Mouse (Mus musculus): ENCODE measurements around the gene Kirrel2.

The Kirrel2 gene

DNA sequence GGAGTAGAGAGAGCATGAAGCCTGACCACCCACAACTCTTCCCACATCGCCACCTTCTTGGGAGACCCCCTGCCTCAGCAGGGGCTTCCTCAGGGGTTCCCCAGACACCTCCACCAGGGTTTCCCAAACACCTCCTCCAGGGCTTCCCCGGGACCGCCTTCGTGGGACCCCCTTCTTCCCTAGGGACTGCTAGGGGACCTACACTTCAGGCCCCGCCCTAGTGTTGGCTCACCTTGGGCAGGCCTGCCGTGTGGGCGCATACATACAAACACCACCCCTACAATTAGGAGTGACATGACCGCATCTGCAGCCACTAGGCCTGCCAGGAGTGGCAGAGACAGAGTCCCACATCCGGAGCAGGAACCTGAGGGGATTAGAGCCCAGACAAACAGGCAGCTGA lies 39.6 kb downstream of the Kirrel2 start:
- no peak for DNase-seq (ENCODE audit: low read depth, low spot score)

DNA sequence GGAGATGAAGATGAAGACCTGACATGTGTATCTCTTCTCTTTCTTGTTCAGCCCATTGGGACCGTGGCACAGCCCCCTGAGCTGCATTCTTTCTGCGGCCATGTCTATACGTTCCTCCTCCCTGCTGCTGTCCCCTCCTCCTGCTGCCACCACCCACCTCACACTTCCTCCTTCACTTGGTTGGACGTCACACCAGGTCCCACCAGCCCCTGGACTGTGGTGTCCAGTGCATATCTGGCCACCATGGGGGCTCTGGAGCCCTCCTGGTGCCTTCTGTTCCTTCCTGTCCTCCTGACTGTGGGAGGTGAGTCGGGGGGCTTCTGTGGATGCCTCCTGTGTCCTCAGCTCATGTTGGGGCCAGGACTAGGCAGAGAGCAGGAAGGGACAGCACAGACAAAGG lies 43.9 kb downstream of the Kirrel2 start, which contains the start of gene Tyrobp:
Tyrobp (plus strand) TSS at position 165 of the 400 bp plus-strand sequence.
- no peak for DNase-seq (ENCODE audit: low read depth, low spot score)

DNA sequence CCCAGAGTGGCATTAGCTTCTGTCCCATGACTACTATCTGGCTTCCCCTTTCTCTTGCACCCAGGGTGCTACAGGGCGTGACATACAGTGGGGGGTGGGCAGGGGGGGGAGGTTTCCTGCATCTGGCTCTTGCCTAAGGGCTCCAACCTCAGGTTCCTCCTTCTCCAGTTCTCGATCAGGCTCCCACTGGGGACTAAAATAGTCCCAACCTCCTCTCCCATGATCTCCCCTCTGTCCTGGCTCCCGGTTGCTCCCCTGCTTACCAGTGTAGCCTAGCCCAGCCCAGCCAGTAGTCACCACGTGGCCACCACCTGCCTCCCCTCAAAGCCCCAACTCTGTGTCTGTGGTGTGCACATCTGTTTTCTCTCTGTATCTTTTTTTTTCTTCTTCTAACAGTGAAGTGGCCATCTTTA lies 44.7 kb downstream of the Kirrel2 start:
- DNase-seq (ENCODE audit: low read depth, low spot score), result no peak

DNA sequence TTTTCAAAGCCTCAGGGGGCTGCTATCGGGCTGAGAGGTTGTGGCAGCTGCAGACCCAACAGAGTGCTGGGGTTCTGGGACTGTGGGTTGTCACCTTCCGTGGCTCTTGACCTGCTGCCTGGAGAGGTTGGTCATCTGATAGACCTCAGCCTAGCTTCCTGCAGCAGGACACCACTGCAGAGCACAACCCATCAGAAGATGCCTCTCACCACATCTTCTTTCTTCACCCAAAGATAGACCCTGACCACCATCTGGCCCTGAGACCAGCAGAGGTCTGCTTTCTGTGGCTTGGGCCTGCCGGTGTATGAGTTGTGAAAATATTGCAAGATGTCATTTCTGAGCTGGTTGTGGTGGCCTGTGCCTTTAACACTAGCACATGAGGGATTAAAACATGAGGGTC lies 46.5 kb downstream of the Kirrel2 start:
- DNase-seq (ENCODE audit: low read depth, low spot score), result no peak

DNA sequence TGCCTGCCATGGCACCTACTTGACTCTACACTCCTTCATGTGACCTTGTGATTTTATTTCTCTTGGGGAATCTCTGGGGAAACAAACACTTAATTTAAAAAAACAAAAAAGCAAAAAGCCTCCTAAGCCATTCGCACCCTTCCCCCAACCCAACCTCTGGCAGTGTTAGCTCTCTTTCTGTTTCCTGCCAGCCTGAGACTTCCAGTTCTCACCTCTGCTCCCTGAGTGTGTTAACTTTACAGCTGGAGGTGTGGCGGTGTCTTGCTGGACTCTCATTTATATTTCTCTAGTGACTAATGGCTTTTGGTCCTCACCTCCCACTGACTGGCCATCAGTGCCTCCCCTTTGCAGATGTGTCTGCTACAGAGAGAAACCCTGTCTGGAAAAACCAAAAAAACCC lies 47.7 kb downstream of the Kirrel2 start:
- DNase-seq (ENCODE audit: low read depth, low spot score), result no peak

DNA sequence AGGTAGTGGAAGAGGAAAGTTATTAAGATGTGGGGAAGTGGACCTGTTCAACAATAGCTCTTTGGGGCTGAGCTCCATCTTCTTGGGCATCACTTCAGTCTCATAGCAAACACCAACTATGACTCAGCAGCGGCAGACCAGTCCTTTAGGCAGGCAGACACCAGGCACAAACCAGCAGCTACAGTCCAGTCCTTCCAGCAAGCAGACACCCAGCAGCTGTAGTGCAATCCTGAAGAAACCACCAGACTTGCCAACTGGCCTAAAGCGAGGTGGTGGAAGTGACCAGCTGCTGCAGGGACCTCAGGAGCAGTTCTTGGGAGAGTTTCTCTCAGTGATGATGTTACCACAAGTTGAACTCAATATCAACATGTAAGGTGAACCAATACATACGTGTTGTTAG lies 48.9 kb downstream of the Kirrel2 start:
- DNase-seq (ENCODE audit: low read depth, low spot score), result no peak

DNA sequence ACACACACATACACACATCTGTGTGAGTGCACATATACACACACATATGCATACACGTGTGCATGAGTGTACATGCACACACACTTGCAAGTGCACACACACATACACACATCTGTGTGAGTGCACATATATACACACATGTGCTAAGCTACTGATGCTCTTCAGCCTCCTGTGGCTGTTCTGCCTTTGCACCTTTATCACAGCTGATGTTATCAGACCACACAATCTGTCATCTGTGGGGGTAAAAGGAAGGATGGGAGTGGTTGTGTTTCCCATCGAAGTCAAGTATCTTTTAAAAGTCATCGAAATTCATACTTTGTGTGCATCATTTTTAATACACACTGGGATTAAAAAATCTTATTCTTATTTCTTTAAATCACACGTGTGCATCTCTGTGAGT lies 55.1 kb downstream of the Kirrel2 start:
- DNase-seq (ENCODE audit: low read depth, low spot score), result no peak

DNA sequence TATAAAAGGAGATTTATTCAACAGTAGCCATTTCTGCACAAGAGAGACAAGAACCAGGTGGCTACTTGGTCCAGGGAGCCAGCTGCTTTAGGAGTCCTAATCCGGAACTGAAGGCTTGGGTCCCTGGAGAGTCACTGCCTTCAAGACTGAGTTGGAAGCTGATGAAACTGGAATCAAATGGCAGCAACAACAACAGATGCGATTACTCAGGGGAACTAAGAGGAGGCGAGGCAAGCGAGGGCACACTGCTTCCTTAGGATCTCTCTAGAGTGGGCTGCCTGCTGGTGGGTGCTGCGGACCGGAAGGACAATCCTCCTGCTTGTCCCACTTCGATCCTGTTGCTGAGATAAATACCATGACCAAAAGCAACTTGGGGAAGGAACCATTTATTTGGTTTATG lies 57.8 kb downstream of the Kirrel2 start:
- DNase-seq (ENCODE audit: low read depth, low spot score), result no peak
